Mouse (Mus musculus) forebrain, embryonic 13.5 days (tissue): Measurements from ENCODE around the gene Dysf. TPM values are rescaled to one million over a fixed set of nuclear protein-coding genes. Genes with fewer than 3 reads are reported as not detected.
A peak's percentile ranks its signal among the peaks of the same experiment; 100 is the strongest.

Experiments
- ATAC-seq: fragments of 200-750 bp; cut with Nextera tagmentation; 2 replicates; pipeline ENCODE4 v1.8.0; 2017
- H3K27ac ChIP-seq: fragments of 300-500 bp; sonication (generic); 2 replicates; pipeline ENCODE4 v1.5.1; 2015; ENCODE audit warnings: inconsistent platforms, mild to moderate bottlenecking, moderate library complexity
- H3K27me3 ChIP-seq: fragments of 300-500 bp; sonication (generic); 2 replicates; pipeline ENCODE4 v1.6.1; 2015; ENCODE audit warnings: mild to moderate bottlenecking, inconsistent platforms
- H3K36me3 ChIP-seq: fragments of 300-500 bp; sonication (generic); 2 replicates; pipeline ENCODE4 v1.6.1; 2015; ENCODE audit warnings: mild to moderate bottlenecking, inconsistent platforms; ENCODE audit not compliant: poor library complexity, severe bottlenecking
- H3K4me1 ChIP-seq: fragments of 300-500 bp; sonication (generic); 2 replicates; pipeline ENCODE4 v1.6.1; 2015; ENCODE audit warnings: inconsistent platforms
- H3K4me2 ChIP-seq: fragments of 300-500 bp; sonication (generic); 2 replicates; pipeline ENCODE4 v1.6.1; 2015; ENCODE audit warnings: inconsistent platforms, mild to moderate bottlenecking, moderate library complexity
- H3K4me3 ChIP-seq: fragments of 300-500 bp; sonication (generic); 2 replicates; pipeline ENCODE4 v1.5.1; 2015; ENCODE audit warnings: mild to moderate bottlenecking, inconsistent platforms
- H3K9ac ChIP-seq: fragments of 300-500 bp; sonication (generic); 2 replicates; pipeline ENCODE4 v1.6.1; 2015; ENCODE audit warnings: mild to moderate bottlenecking, inconsistent platforms
- H3K9me3 ChIP-seq: fragments of 300-500 bp; sonication (generic); replicated peaks from 2 replicates; pipeline ENCODE4 v1.6.1; 2016; ENCODE audit warnings: inconsistent platforms
- WGBS: fragments of 180-500 bp; shearing (Covaris S2); methylation state at CpG from one replicate; pipeline ENCODE4 v1.1.7; 2015; 5-methylcytosine and 5-hydroxymethylcytosine counted together
- polyA plus RNA-seq: library from polyadenylated mRNA; unstranded; fragments of >200 nt; fragmentation: Nextera tagmentation; extraction: Ambion mirVana; gene quantifications from 2 replicates; pipeline ENCODE4 v1.2.1, GENCODE M21; 2015

Gene Dysf
- polyA plus RNA-seq, 1 experiment from 2014 or later: 1.3 TPM

DNA sequence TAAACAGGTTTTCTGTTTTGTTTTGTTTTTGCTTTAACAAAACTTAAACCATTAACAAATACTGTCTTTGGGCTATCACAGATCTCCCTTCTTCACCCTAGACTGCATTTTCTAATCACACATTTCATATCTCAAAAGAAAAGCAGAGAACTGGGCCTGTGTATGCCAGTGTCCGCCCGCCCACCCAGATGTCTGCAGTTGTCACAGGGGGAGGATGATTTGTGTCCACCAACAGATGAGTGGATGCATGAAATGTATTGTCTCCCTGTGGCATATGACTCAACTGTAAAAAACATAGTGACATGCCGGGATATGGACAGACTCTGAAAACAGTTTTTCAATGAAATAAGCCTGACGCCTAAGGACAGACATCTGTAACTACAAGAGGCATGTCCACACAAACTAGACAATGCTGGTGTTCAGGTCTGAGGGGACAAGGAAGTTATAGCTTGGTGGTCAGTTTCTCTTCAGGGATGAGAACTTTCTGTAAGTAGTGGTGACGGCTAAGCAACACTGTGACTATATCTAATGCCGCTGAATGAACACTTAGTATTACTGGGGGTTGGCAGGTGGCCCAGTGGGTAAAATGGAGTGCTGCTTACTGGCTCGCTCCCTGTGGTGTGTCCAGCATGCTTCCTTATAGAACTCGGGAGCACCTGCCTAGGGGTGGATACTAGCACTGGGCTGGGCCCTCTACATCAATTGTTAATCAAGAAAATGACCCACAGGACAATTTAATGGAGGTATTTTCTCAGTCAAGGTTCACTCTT, 193.5 kb downstream of the Dysf start:
- Histone ChIP-seq H3K27me3 (no peaks in the 10 kb centered on the region), H3K27ac (no peak overlapping the region), H3K9me3 (no peaks in the 10 kb centered on the region), H3K36me3 (no peaks in the 10 kb centered on the region), H3K4me1 (0 out of 2 replicates have a peak, but pooled peaks cover 3% of the 10 kb centered on the region), H3K9ac (no peak overlapping the region), H3K4me2 (no peak overlapping the region), H3K4me3 (no peak overlapping the region)
- no peak for ATAC-seq
- 83% methylated on average over 8 of the region's 8 CpGs for WGBS

DNA sequence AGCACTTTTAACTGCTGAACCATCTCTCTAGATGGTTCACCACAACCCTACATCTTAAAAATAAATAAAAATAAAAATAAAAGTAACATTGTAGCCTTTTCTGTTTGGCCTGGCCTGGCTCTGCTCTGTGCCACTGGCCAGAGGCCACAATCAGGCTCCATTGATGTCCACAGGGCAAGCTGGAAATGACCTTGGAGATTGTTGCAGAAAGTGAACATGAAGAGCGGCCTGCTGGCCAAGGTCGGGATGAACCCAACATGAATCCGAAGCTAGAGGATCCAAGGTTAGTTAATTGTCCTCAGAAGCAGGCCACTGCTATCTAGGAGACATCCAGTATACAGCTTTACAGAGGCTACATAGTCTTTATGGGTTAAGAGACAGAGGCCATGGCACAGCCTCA, 197.2 kb downstream of the Dysf start:
- no peaks in the 10 kb centered on the region for H3K4me1 ChIP-seq
- H3K9ac ChIP-seq: no peak overlapping the region
- H3K27me3 ChIP-seq: no peaks in the 10 kb centered on the region
- no peak overlapping the region for H3K27ac ChIP-seq
- 90% methylated on average over 3 of the region's 3 CpGs for WGBS
- H3K9me3 ChIP-seq: no peaks in the 10 kb centered on the region
- no peak overlapping the region for H3K4me3 ChIP-seq
- no peaks in the 10 kb centered on the region for H3K36me3 ChIP-seq
- ATAC-seq: no peak
- no peak overlapping the region for H3K4me2 ChIP-seq

DNA sequence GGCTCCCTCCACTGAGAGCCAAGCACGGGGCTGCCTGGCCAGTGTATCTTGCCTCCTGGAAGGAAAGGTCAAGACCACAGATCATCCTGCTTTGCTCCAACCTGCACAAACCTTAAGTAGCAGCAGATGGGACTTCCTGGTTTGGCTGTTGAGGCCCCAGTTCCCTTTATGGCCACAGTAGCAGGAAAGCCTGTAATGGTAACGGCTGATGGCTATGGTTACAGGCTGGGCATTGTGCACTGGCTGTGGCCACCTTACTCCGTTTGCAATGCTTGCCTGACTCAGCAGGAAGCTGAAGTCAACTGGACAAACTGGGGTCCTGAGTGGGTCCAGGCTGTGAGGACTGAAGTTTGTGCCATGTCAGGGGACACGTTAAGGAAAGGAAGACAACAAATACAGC, 200.2 kb downstream of the Dysf start:
- Histone ChIP-seq H3K36me3 (no peaks in the 10 kb centered on the region), H3K27me3 (no peaks in the 10 kb centered on the region), H3K9me3 (no peaks in the 10 kb centered on the region), H3K4me1 (no peaks in the 10 kb centered on the region), H3K4me3 (no peak overlapping the region), H3K4me2 (no peak overlapping the region), H3K27ac (no peak overlapping the region), H3K9ac (no peak overlapping the region)
- ATAC-seq: no peak
- WGBS: 87% methylated on average over 4 of the region's 4 CpGs

DNA sequence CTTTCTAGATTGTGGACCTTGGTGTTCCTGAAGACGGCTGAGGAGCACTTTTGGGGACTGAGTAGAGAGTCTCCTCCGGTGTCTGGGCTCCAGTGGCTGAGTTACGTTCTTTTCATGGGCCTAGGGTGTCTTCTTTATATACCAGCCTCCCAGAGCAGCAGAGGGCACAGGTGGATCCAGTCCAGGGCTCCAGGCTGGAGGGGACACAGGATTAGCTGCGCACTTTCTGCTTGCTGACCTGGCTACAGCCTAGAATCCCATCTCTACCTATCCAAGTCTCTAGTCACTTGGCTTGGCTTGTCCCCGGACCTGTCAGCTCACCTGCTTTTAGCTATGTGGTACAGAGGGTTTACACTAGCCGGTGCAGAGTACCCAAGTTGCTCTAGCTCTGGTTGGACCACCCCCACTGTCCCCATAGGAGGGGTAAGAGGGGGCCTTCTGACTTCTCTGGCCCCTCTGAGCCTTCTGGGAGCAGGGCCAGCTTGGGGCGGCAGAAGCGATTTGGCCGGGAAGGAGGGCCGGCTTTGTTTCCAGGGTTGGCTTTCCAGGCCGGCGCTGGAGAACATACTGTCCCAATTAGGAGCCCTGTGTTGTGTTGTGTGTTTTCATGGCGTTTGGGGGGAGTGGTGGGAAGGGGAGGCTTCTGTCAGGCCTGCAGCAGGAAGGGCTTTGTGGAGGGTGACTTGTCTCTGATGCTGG, 201.5 kb downstream of the Dysf start:
- no peak overlapping the region for H3K4me2 ChIP-seq
- H3K9ac ChIP-seq: no peak overlapping the region
- no peak for ATAC-seq
- H3K27ac ChIP-seq: no peak overlapping the region
- no peaks in the 10 kb centered on the region for H3K27me3 ChIP-seq
- H3K4me3 ChIP-seq: no peak overlapping the region
- H3K9me3 ChIP-seq: no peaks in the 10 kb centered on the region
- H3K36me3 ChIP-seq: no peaks in the 10 kb centered on the region
- WGBS: 79% methylated on average over 13 of the region's 13 CpGs
- H3K4me1 ChIP-seq: no peaks in the 10 kb centered on the region

DNA sequence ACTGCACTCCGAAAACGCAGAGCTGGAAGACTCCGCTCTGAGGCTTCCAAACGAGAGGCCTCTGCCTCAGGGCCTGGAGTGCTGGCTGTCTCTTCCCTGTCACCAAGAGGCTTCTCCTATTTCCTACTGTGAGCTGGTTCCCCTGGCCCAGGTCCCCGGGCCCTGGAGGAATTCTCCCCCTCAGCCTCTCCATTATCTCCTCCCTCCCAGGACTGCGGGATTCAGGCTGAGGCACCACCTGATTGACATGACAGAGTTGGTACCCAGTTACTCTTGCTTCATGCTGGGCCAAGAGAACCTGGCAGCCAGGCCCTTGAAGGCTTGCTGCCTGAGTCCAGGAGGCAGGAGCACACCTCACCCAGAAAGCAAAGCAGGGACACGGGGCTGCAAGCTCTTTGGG, 203.1 kb downstream of the Dysf start:
- H3K4me2 ChIP-seq: no peak overlapping the region
- H3K9me3 ChIP-seq: no peaks in the 10 kb centered on the region
- no peaks in the 10 kb centered on the region for H3K27me3 ChIP-seq
- H3K36me3 ChIP-seq: no peaks in the 10 kb centered on the region
- 65% methylated on average over 7 of the region's 7 CpGs for WGBS
- H3K9ac ChIP-seq: no peak overlapping the region
- ATAC-seq: no peak
- H3K4me3 ChIP-seq: no peak overlapping the region
- H3K27ac ChIP-seq: no peak overlapping the region
- no peaks in the 10 kb centered on the region for H3K4me1 ChIP-seq

DNA sequence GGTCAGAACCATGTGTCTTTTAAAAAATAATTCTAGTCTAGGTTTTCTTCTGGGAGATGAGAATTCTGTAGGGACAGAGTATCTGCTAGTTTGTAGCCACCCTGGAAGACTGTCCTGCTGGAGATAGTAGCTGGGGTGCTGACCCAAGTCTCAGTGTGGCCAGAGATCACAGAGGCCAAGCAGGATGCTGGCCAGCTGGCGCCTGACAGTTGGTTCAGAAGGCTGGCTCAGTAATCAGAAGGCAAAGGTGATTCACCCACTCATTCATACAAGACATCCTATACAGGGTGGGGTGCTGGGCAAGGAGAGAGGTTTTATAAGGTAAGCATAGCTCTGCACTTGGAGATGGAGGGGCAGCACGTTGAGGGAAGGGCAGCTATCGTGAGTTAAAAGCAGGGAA, 204.7 kb downstream of the Dysf start:
- Histone ChIP-seq H3K36me3 (no peaks in the 10 kb centered on the region), H3K4me2 (no peak overlapping the region), H3K4me3 (no peak overlapping the region), H3K27ac (no peak overlapping the region), H3K4me1 (no peaks in the 10 kb centered on the region), H3K9ac (no peak overlapping the region), H3K9me3 (no peaks in the 10 kb centered on the region), H3K27me3 (no peaks in the 10 kb centered on the region)
- WGBS: 79% methylated on average over 3 of the region's 3 CpGs
- no peak for ATAC-seq

DNA sequence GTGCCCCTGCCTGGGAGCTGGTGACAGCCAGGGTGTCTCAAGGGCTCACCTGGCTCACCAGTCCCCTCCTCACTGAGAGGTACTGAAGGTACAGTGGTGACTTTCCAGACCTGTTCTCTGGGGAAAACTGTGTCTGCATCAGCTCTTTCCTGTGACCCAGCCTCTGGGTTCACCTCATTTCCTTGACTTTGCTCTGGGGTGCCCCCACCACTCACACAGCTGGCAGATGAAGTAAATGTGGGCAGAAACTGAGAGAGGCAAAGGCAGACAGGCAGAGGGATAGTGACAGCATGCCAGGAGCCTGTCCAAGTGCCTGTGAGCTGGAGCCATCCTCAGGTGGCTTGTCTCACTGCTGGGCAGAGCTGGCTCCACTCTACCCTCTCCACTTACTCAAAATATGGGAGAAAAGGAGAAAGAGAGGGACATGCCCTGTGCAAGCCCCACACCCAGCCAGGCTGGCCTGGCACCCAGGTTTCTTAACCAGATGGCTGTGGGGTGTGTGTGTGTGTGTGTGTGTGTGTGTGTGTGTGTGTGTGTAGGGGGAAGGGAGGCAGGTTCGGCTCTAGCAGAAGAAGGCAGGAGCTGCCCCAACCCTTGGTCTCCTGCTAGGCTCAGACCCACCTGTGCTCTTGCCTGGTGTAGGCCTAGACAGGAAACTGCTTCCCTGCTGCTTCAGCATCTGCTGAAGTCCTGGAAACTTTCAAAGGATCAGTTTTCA, 209.0 kb downstream of the Dysf start:
- Histone ChIP-seq H3K4me3 (no peak overlapping the region), H3K36me3 (no peaks in the 10 kb centered on the region), H3K4me2 (no peak overlapping the region), H3K27ac (no peak overlapping the region), H3K4me1 (no peaks in the 10 kb centered on the region), H3K9me3 (no peaks in the 10 kb centered on the region), H3K9ac (no peak overlapping the region), H3K27me3 (no peaks in the 10 kb centered on the region)
- WGBS: 90% methylated on average over 1 of the region's 1 CpGs
- no peak for ATAC-seq

DNA sequence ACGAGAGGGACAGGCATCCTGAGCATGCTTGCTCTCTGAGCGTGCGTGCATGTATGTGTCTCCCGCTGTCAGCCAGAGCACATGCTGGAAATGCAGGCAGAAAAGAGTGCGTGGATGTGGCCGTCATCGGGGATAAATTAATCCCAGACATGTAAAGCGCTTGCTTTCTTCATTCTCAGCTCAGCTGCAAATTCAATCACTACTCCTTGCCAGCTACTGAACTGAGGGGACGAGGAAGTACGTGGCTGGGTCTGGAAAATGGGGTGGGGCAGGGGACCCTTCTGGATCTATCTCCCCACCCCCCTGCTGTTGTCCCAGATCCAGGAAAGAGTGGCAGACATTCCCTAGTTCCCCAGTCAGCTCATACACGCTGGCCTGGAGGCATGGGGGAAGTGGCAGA, 210.7 kb downstream of the Dysf start:
- Histone ChIP-seq H3K4me2 (no peak overlapping the region), H3K36me3 (no peaks in the 10 kb centered on the region), H3K9me3 (no peaks in the 10 kb centered on the region), H3K27me3 (no peaks in the 10 kb centered on the region), H3K27ac (no peak overlapping the region), H3K9ac (no peak overlapping the region), H3K4me3 (no peak overlapping the region), H3K4me1 (no peaks in the 10 kb centered on the region)
- ATAC-seq: no peak
- 87% methylated on average over 11 of the region's 11 CpGs for WGBS

DNA sequence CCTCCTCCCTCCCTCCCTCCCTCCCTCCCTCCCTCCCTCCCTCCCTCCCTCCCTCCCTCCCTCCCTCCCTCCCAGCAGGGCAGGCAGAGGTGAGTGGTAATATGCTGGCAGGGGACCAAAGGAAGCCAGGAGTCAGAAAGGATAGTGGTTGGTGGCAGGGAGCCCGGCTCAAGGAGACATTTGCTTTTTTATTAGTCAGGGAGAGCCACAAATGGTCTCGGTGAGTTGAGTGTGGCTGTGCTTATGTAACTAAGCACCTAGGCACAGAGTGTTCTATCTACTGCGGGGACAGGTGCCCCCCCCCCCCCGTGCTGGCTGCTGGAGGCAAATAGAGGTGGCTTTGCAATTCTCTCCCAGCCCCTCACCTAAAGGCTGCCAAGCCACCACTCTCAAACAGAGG, 216.5 kb downstream of the Dysf start:
- Histone ChIP-seq H3K4me2 (no peak overlapping the region), H3K4me3 (no peak overlapping the region), H3K27ac (no peak overlapping the region), H3K36me3 (no peaks in the 10 kb centered on the region), H3K4me1 (peaks cover 11% of the 10 kb centered on the region), H3K9ac (no peak overlapping the region), H3K27me3 (no peaks in the 10 kb centered on the region), H3K9me3 (no peaks in the 10 kb centered on the region)
- WGBS: 58% methylated on average over 4 of the region's 4 CpGs
- ATAC-seq: no peak

DNA sequence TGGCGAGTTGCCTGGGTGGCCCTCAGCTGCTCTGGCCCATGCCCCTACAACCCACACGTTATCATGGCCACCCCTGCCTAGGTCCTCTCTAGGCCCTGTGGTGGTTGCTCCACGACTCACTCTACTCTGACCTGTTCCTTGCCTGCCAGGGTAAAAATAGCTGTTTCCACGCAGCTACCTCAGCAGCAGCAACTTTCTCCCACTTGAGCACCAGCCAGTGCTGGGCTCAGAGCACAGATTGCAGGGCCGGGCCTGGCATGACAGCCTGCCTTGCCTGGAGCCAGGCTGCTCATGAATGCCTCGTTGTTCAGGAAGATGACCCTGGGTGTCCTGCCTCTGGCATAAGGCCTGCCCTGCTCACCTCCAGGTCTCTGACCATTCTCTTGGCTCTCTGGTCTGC, 217.2 kb downstream of the Dysf start:
- Histone ChIP-seq H3K36me3 (no peaks in the 10 kb centered on the region), H3K9ac (no peak overlapping the region), H3K9me3 (no peaks in the 10 kb centered on the region), H3K27me3 (no peaks in the 10 kb centered on the region), H3K4me2 (no peak overlapping the region), H3K4me3 (no peak overlapping the region), H3K27ac (no peak overlapping the region), H3K4me1 (peaks cover 18% of the 10 kb centered on the region)
- WGBS: 76% methylated on average over 6 of the region's 6 CpGs
- ATAC-seq: no peak

DNA sequence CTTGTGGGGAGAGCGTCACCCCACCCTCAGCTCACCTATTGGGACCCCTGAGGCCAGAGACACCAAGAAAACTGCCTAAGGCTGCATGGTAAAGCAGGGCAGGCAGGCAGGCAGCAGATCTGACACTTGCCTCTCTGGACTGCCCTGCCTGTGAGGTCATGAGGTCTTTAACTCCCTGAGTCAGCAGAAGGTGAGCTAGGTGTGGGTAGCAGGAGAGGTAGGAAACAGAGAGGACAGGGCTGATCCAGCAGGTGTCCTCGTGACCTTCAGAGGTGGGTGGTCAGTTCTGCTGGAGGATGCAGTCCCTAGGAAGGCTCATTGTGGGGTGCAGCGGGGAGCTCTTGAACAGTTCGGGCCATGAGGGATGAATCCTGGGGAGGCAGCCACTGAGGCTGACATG, 219.8 kb downstream of the Dysf start:
- no peak for ATAC-seq
- Histone ChIP-seq H3K4me1 (peaks cover 34% of the 10 kb centered on the region), H3K27ac (no peak overlapping the region), H3K9me3 (no peaks in the 10 kb centered on the region), H3K9ac (no peak overlapping the region), H3K4me3 (no peak overlapping the region), H3K27me3 (no peaks in the 10 kb centered on the region), H3K4me2 (no peak overlapping the region), H3K36me3 (no peaks in the 10 kb centered on the region)
- WGBS: 68% methylated on average over 4 of the region's 4 CpGs

DNA sequence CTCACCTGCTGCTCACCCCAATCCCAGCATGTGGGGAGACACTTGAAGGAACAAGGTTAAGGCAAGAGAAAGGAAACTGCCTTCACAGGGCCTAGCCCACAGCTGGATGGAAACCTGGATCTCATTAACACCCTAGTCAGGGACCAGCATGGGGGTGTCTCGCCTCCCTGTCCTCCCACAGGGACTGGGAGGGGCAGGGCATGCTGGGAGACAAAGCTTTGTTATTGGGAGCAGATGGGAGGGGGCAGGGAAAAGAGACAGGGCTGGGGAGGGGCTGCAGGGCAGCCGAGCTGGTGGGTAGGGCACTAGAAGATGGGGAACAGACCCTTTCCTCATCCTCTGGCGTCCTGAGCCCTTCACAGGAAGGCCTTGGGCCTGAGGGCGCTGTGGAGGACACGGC, 220.4 kb downstream of the Dysf start:
- Histone ChIP-seq H3K27me3 (no peaks in the 10 kb centered on the region), H3K4me3 (no peak overlapping the region), H3K4me1 (peaks cover 34% of the 10 kb centered on the region), H3K9ac (peak overlapping the region; percentile 5; the same call in 1 of the 2 replicates), H3K9me3 (no peaks in the 10 kb centered on the region), H3K27ac (no peak overlapping the region), H3K36me3 (no peaks in the 10 kb centered on the region), H3K4me2 (no peak overlapping the region)
- WGBS: 22% methylated on average over 5 of the region's 5 CpGs
- ATAC-seq: no peak
